Mouse (Mus musculus) E14TG2a.4 (cell line): Measurements from ENCODE around the gene Il11ra2.
"Not testable (repeated sequence)": the region's sequence is repeated elsewhere in the genome, so short reads cannot be mapped to it uniquely, and the experiment has no call there.

ENCODE experiments used
- H3K27me3 ChIP-seq: 2 replicates; pipeline ENCODE4 v1.6.1; 2014; ENCODE audit warnings: low read length, control low read depth; ENCODE audit not compliant: insufficient read depth
- H3K36me3 ChIP-seq: 2 replicates; pipeline ENCODE4 v1.6.1; 2014; ENCODE audit warnings: low read length, control low read depth; ENCODE audit not compliant: insufficient read depth
- H3K4me1 ChIP-seq: replicated peaks from 2 replicates; pipeline ENCODE4 v1.6.1; 2014; ENCODE audit warnings: low read depth, low read length, control low read depth
- H3K4me3 ChIP-seq: replicated peaks from 2 replicates; pipeline ENCODE4 v1.5.1; 2014; ENCODE audit warnings: mild to moderate bottlenecking, low read length
- H3K9me3 ChIP-seq: 2 replicates; pipeline ENCODE4 v1.6.1; 2014; ENCODE audit warnings: low read length, control low read depth

The Il11ra2 gene

DNA sequence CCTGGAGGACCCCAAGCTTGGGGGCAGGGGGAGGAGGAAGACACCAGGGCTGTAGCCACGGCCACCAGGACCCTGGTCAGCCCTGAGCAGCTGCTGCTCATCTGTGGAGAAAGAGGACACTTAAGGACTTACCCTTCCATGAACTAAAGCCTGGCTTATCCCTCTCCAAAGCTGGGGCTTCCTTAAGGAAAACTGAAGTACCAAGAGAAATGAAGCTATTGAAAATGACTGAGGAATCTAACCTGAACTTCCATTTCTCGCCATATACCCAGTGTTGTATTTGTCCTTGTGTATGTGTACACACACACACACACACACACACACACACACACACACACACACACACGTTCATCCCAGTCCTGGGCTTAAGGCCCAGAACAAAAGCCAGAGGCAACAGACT, at the start of gene Il11ra2:
TSS of gene Il11ra2 (minus strand) at position 101 of the 400 bp plus-strand sequence.
- H3K36me3 ChIP-seq, H3K4me3 ChIP-seq, H3K9me3 ChIP-seq, H3K27me3 ChIP-seq, H3K4me1 ChIP-seq: not testable (repeated sequence)

DNA sequence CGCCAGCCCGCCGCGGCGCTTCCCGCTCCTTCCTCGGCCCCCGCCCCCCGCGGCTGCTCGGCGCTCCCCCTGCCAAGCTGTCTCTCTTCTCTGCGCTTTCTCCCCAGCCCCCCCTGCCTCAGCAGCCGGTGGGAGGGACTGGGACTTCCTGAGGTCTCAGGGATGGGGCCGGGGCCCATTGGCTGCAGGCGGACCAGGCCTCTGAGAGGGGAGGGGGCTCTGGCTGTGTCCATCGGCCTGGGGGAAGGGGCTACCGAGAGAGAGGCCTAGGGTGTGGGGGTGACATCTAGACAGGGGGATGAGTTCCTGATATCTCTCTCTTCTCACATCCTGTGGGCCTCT, 20.5 kb upstream of the Il11ra2 start:
- H3K9me3 ChIP-seq, H3K36me3 ChIP-seq, H3K4me1 ChIP-seq, H3K27me3 ChIP-seq, H3K4me3 ChIP-seq: not testable (repeated sequence)

DNA sequence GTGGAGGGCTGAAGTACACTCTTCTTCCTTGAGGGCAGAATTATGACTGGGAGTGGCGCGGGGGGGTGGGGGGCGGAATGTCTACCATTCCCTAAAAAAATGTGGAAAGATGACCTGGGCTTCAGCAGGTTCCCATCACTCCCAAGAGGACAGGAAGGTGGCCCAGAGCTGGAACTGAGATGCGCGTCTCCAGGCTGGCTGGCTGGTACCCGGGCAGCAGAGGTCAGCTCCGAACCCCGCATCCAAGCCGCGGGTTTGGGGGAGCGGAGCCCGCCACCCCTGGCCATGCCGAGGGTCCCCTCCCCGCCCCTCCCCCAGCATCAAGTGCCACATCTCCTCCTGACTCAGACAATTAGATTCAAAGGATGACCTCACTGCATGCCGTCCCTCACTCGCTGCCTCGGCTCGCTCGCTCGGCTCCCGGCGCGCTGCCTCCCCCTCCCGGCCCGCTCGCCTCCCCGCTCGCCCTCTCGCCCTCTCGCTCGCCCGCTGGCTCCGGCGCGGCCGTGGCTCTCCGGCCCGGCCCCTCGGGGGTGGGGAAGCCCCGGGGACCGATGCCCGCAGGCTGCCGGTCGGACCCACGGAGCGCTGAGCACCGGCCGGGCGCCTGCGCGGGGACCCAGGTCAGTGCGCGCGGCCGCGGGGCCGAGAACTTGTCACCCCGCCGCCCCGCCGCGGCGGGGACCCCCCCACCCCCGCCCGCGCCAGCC, 19.9 kb upstream of the Il11ra2 start:
- not testable (repeated sequence) for H3K27me3 ChIP-seq, H3K9me3 ChIP-seq, H3K4me3 ChIP-seq, H3K36me3 ChIP-seq, H3K4me1 ChIP-seq

DNA sequence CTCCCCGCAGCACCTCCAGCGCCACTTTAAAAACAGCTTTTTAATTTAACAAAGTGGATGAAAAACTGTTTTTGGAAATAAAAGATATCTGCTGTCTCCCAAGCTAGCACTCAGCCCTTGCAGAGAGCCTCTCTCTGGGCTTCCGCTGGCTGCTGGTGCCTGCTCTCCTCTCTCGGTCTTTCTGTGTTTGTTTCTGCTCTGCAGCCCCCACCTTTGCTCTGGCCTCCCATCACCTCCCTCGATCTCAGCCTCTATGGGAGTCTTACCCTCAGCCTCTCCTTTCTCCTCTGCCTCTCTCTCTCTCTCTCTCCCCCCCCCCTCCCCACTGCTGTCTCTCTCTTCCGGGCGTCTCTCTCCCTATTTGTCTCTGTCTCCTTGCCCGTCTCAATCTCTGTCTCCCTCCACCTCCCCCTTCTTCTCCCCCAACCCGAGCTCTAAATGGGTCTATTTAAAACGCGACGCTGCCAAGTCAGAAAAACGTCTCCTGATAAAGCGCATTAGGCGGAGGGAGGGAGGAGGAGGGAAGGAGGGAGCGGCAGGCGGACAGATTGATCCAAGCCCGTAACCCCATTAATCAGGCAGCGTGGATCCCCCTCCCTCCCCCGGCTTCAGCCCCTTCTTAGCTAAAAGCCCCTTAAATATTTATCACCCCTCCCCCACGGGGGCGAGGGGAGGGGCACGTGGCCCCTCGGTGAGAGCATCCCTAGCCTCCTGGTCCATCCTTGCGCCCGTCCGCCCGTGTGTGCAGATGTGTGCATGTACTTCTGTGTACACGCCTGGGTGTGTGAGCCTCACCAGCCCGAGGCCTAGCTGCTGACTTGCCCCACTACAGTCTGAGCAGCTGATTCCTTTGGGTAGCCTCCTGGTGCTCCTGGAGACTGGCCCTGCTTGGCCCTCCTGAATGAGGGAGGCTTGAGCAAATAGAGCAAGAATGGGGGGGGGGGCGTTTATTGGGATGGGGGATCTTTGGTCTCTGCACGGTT, 19.0 kb upstream of the Il11ra2 start:
- H3K4me1 ChIP-seq, H3K36me3 ChIP-seq, H3K4me3 ChIP-seq, H3K27me3 ChIP-seq, H3K9me3 ChIP-seq: not testable (repeated sequence)

DNA sequence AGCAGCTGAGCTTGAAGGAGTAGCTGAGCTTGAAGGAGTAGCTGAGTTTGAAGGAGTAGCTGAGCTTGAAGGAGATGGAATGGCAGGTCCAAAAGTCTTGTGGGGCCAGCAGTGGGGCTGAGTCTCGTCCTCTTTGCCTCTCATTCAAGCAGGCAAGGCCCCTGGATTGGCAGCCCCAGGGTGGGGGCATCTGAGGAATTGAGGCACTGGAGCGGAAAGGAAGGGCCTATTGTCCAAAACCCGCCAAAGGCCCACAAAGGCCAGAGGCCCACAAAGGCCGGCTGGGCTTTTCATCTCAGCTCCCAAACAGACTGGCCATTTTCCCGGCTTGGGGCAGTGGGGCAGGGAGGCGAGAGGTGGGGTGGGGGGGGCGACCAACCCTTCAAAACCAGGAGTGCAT, 17.7 kb upstream of the Il11ra2 start:
- H3K9me3 ChIP-seq, H3K36me3 ChIP-seq, H3K4me1 ChIP-seq, H3K4me3 ChIP-seq, H3K27me3 ChIP-seq: not testable (repeated sequence)

DNA sequence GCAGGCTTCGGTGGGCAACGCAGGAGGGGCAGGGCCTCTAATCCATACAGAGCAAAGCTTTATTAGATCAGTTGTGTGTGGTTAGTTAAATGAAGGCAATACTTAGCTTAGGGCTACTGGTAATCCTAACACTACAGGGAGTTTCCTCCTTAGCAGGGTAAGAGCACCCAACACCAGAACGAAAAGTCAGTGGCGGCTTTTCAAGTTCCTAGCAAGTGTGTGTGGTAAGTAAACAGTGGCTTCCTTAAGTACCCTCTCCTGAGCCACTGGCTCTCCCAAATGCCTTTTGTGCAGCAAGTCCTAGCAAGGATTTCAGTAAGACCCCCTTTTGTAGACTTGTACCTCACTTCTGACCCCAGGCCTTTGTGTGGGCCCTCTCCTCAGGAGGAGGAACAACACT, 13.7 kb upstream of the Il11ra2 start:
- H3K27me3 ChIP-seq, H3K4me1 ChIP-seq, H3K9me3 ChIP-seq, H3K4me3 ChIP-seq, H3K36me3 ChIP-seq: not testable (repeated sequence)

DNA sequence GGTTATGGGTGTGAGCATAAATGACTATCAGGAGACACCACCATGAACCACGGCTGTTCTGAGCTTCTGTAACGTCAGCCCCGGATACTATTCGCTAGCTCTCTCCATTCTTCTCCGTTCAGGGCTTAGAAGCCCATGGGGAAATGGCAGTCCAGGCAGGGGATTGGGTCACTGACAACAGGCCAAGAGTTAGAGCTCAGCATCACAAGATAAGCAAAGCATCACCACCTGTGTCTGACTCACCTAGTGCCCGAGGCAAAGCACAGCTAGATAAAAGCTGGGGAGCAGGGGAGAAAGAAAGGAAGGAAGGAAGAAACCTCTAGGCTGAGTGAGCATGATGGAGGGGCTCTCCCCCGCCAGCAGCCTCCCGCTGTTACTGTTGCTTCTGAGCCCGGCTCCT, 6.7 kb downstream of the Il11ra2 start, which contains the start of gene Ccl27b:
TSS of gene Ccl27b (plus strand) at position 301 of the 400 bp plus-strand sequence.
- not testable (repeated sequence) for H3K4me1 ChIP-seq, H3K9me3 ChIP-seq

DNA sequence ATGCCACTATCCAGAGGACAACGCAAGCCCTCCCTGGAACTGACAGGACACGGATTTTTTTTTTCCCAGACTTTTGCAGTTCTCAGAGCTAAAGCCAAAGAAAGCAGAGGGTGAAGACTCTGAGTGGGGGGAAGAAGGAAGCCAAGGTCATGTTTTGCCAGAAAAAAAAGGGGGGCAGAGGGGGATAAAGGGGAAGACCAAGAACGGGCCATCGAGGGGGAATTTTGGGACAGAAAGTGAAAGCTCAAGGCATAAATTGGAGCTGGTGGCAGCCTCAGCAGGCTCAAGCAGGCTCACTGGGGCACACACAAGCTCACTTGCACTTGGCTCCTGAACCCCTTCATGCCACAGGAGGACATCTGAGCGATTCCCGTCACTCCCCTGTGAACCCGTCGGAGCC, 32.3 kb downstream of the Il11ra2 start, which contains the start of gene Gm2564:
TSS of gene Gm2564 (plus strand) at position 301 of the 400 bp plus-strand sequence.
- not testable (repeated sequence) for H3K27me3 ChIP-seq, H3K36me3 ChIP-seq, H3K9me3 ChIP-seq, H3K4me3 ChIP-seq, H3K4me1 ChIP-seq

More for the DNA sequence above, 6.7 kb downstream of the Il11ra2 start, which contains the start of gene Ccl27b:
- H3K36me3 ChIP-seq, H3K27me3 ChIP-seq, H3K4me3 ChIP-seq: not testable (repeated sequence)

DNA sequence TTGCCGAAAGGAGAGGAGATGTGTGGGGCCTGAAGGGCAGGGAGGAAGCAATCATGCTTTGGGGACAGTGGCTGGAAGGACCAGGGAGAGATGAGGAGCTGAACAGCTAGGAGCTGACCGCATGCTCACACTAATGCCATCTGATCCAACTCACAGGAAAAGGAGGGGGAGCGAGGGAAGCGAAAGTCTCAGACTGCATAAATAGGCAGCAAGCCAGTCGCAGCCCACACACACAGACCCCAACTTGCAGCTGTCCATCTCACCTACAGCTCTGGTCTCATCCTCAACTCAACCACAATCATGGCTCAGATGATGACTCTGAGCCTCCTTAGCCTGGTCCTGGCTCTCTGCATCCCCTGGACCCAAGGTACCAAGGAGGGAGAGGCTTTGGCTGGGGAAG, 49.8 kb downstream of the Il11ra2 start, which contains the start of gene Gm10591:
TSS of gene Gm10591 (plus strand) at position 301 of the 400 bp plus-strand sequence.
- H3K27me3 ChIP-seq, H3K4me1 ChIP-seq, H3K4me3 ChIP-seq, H3K9me3 ChIP-seq, H3K36me3 ChIP-seq: not testable (repeated sequence)
